Mouse (Mus musculus): ENCODE measurements at regions not wholly inside any gene's neighbourhood (a gene's known extent, or its start where the extent isn't known, plus 50 kb on each side); places are given as distances from the start of the nearest gene placed in this dataset.

- no peak for DNase-seq
Measured at GRCm38 (mm10) chr8:10931266-10931665, 77.0 kb downstream of the Irs2 start.

GRCm38 (mm10) chr8:10928836-10929235, 79.4 kb downstream of the Irs2 start:
- DNase-seq: no peak

GRCm38 (mm10) chr8:10928342-10928794, 79.9 kb downstream of the Irs2 start:
- peak; percentile 98 for DNase-seq

GRCm38 (mm10) chr8:10927187-10927586, 81.1 kb downstream of the Irs2 start:
- no peak for DNase-seq

- DNase-seq: peak; percentile 92
Measured at GRCm38 (mm10) chr8:10926518-10926915, 81.7 kb downstream of the Irs2 start.

GRCm38 (mm10) chr8:10925582-10926517, 82.4 kb downstream of the Irs2 start:
- no peak for DNase-seq

- peak; percentile 98 for DNase-seq
Measured at GRCm38 (mm10) chr8:10924526-10925199, 83.6 kb downstream of the Irs2 start.

GRCm38 (mm10) chr8:10924001-10924490, 84.2 kb downstream of the Irs2 start:
- no peak for DNase-seq

GRCm38 (mm10) chr8:10923071-10924000, 84.9 kb downstream of the Irs2 start:
- DNase-seq: no peak

GRCm38 (mm10) chr8:10922209-10923030, 85.8 kb downstream of the Irs2 start:
- DNase-seq: no peak

- DNase-seq: no peak
Measured at GRCm38 (mm10) chr8:10921439-10922191, 86.6 kb downstream of the Irs2 start.

- no peak for DNase-seq
Measured at GRCm38 (mm10) chr8:10919620-10920019, 88.6 kb downstream of the Irs2 start.

- no peak for DNase-seq
Measured at GRCm38 (mm10) chr8:10918403-10919035, 89.7 kb downstream of the Irs2 start.

- no peak for DNase-seq
Measured at GRCm38 (mm10) chr8:10914616-10915015, 93.6 kb downstream of the Irs2 start.

- DNase-seq: no peak
Measured at GRCm38 (mm10) chr8:10912436-10912835, 95.8 kb downstream of the Irs2 start.

- DNase-seq: peak; percentile 93
Measured at GRCm38 (mm10) chr8:10911371-10911770, 96.9 kb downstream of the Irs2 start.

- peak; percentile 94 for DNase-seq
Measured at GRCm38 (mm10) chr8:10910954-10911353, 97.3 kb downstream of the Irs2 start.

GRCm38 (mm10) chr8:10910244-10910872, 97.9 kb downstream of the Irs2 start:
- peak; percentile 98 for DNase-seq

GRCm38 (mm10) chr8:10909155-10909554, 99.1 kb downstream of the Irs2 start:
- DNase-seq: peak; percentile 94

GRCm38 (mm10) chr8:10906353-10906752, 101.9 kb downstream of the Irs2 start:
- no peak for DNase-seq
